Mouse (Mus musculus): ENCODE data around the gene Rnh1. TPM values are rescaled to one million over a fixed set of nuclear protein-coding genes. Genes with fewer than 3 reads are reported as not detected.

The Rnh1 gene
- polyA plus RNA-seq, 1 experiment from 2014 or later: 49.5 TPM

DNA sequence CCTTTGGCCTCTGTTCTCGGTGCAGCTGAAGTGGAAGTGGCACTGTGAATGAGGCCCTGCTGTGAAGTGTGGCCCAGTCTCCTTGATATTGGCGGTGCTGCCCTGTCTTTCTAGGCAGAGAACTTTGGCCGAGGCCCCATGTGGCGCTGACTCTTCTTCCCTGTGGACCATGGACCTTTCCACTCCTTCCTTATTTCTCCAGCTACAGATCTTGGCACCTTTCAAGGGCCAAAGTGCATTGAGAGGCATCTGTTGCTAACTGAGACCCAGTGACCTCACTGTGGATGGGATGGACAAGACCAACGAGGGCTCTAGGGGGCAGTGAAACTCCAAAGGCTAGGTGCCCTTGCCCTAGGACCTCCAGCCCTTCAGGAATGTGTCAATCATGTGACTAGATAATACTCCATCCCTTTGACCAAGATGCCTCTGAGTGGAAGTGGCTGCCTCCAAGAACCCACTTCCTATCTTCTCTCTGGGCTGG, 51.6 kb downstream of the Rnh1 start:
- Histone ChIP-seq H3K9ac (no peak overlapping the region), H3K4me1 (replicated peaks) (peaks cover 6% of the 10 kb centered on the region; the same call in 1 of the 2 replicates), H3K36me3 (no peaks in the 10 kb centered on the region), H3K27me3 (peaks cover 9% of the 10 kb centered on the region), H3K4me3 (no peak overlapping the region), H3K9me3 (no peaks in the 10 kb centered on the region), H3K27ac (replicated peaks) (no peak overlapping the region), H3K4me2 (no peak overlapping the region)
- WGBS: 73% methylated on average over 5 of the region's 5 CpGs
- no peak for ATAC-seq (ENCODE audit: low FRiP score, low read depth)

DNA sequence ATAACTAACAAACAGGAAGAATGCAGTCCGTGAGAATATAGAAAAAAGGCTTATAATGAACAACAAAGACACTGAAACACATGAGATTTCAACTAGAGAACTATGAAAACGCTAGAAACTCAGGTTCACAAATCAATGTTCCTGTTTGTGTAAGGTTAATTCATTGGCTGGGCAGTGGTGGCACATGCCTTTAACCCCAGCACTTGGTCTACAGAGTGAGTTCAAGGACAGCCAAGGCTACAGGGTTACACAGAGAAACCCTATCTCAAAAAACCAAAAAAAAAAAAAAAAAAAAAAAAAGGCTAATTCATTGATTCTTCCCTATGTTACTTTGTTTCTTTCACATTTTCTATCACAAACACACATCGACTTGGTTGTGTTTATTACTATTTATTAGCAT, 52.1 kb downstream of the Rnh1 start:
- Histone ChIP-seq H3K36me3 (no peaks in the 10 kb centered on the region), H3K27me3 (peaks cover 9% of the 10 kb centered on the region), H3K27ac (replicated peaks) (no peak overlapping the region), H3K4me3 (no peak overlapping the region), H3K9ac (no peak overlapping the region), H3K4me2 (no peak overlapping the region), H3K4me1 (replicated peaks) (peaks cover 6% of the 10 kb centered on the region; the same call in 1 of the 2 replicates), H3K9me3 (no peaks in the 10 kb centered on the region)
- no peak for ATAC-seq (ENCODE audit: low FRiP score, low read depth)
- WGBS: 82% methylated on average over 3 of the region's 3 CpGs

DNA sequence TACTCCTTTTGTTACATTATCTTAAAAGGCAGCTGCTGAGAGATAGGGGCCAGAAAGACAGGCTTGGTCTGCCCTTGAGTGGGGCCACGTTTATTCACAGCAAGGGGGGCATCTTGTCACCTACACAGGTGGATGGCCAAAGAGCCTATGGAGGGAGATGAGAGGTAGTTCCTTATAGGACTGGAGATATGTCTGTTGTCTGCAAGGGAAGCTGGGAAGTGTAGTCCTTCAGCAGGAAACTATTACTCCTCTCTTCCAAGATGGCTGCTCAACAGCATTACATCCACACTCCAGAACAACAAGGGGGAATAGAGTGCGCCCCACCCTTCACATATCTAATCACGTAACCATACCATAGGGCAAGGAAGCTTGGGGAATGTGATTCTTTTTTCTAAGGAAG, 53.2 kb downstream of the Rnh1 start:
- Histone ChIP-seq H3K27me3 (peaks cover 9% of the 10 kb centered on the region), H3K36me3 (no peaks in the 10 kb centered on the region), H3K4me1 (replicated peaks) (peaks cover 6% of the 10 kb centered on the region; the same call in 1 of the 2 replicates), H3K9me3 (no peaks in the 10 kb centered on the region), H3K9ac (no peak overlapping the region), H3K4me2 (no peak overlapping the region), H3K27ac (replicated peaks) (no peak overlapping the region), H3K4me3 (no peak overlapping the region)
- WGBS: 74% methylated on average over 3 of the region's 3 CpGs
- no peak for ATAC-seq (ENCODE audit: low FRiP score, low read depth)

DNA sequence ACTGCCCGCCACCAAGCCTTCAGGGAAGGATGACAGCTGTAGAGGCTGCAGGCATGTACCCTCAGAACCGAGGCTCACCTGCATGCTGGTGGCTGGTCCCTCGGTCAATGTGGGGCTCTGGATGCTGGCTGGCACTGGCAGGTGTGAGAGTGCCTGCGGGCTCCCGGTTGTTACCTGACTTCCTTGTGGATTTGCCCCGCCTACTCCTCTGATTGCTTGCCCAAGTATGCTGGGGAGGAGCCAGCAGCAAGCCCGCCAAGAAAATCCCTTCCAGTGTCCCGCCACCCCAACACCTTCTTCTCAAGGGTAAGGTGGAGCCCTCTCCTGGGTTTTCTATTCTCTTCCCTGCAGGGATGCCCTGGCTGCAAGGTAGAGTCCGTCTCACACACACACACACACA, 55.0 kb downstream of the Rnh1 start, which contains the start of gene Ano9:
Gene Ano9, minus strand, starts transcription at position 171 of the 400 bp plus-strand sequence.
- Histone ChIP-seq H3K9me3 (no peaks in the 10 kb centered on the region), H3K4me3 (no peak within 1 kb of the TSS)
- WGBS: 11% methylated on average over 9 of the region's 9 CpGs

DNA sequence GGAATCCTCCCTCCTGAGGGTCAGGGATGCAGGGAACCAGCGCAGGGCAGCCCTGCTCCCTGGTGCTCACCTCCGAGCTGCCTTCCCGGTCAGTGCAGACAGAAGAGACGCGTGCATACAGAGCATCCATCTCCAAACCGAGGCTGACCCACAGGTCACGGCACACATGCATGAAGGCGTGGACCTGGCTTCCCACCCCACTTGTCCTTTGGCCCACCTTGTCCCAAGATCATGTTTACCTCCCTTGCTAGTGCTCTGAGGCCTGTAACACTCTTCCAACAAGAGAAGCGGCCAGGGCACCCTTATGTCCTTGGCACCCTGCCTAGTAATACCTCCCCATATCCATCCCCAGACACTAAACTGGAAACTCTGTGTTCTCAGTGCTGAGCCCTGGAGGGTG, 56.8 kb downstream of the Rnh1 start:
- 92% methylated on average over 9 of the region's 9 CpGs for WGBS
- H3K36me3 ChIP-seq: no peaks in the 10 kb centered on the region

More for the DNA sequence above, 55.0 kb downstream of the Rnh1 start, which contains the start of gene Ano9:
- no peak for ATAC-seq (ENCODE audit: low FRiP score, low read depth)
- 0 out of 2 replicates have a peak within 1 kb of the TSS, but pooled peaks have one; percentile 11 for H3K4me2 ChIP-seq
- H3K27ac ChIP-seq (replicated peaks): no peak within 1 kb of the TSS
- H3K27me3 ChIP-seq: peaks cover 9% of the 10 kb centered on the region
- no peaks in the 10 kb centered on the region for H3K36me3 ChIP-seq
- no peaks in the 10 kb centered on the region for H3K4me1 ChIP-seq (replicated peaks)
- H3K9ac ChIP-seq: no peak within 1 kb of the TSS

More for the DNA sequence above, 56.8 kb downstream of the Rnh1 start:
- H3K4me1 ChIP-seq (replicated peaks): no peaks in the 10 kb centered on the region
- H3K27ac ChIP-seq (replicated peaks): no peak overlapping the region
- no peak overlapping the region for H3K9ac ChIP-seq
- no peak for ATAC-seq (ENCODE audit: low FRiP score, low read depth)
- H3K4me2 ChIP-seq: no peak overlapping the region
- peaks cover 9% of the 10 kb centered on the region for H3K27me3 ChIP-seq
- no peak overlapping the region for H3K4me3 ChIP-seq
- no peaks in the 10 kb centered on the region for H3K9me3 ChIP-seq

MicroRNAs encoded within 50 kb of the gene (microRNA counts, 519-probe panel; counts per million panel counts)
- microRNA mmu-miR-210: 3,082 counts per million, percentile 60 among the panel's probes with 10 or more counts

Small RNAs within 50 kb of the gene (microRNA-seq; reads per million reads assigned to microRNA genes)
- gene Mir210: 265 reads per million, percentile 64 among the genes with 10 or more reads in this experiment

Other genes with a start within 250 kb of the Rnh1 start
- 9.1 TPM in 2 replicates for gene Pgghg, start 231.5 kb downstream of the Rnh1 start, polyA plus RNA-seq (2015; fragmentation: Nextera tagmentation; extraction: Ambion mirVana)
- 0.75 and 0.82 TPM in 2 replicates for gene Ifitm5, start 222.6 kb downstream of the Rnh1 start, polyA plus RNA-seq (2015; fragmentation: Nextera tagmentation; extraction: Ambion mirVana)
- gene Gm45717, start 216.9 kb downstream of the Rnh1 start, polyA plus RNA-seq (2015; fragmentation: Nextera tagmentation; extraction: Ambion mirVana): not detected in 2 replicates
- gene Ifitm2, start 216.9 kb downstream of the Rnh1 start, polyA plus RNA-seq (2015; fragmentation: Nextera tagmentation; extraction: Ambion mirVana): 190 and 193 TPM in 2 replicates
- gene Ifitm1, start 205.6 kb downstream of the Rnh1 start, polyA plus RNA-seq (2015; fragmentation: Nextera tagmentation; extraction: Ambion mirVana): 16.6 and 19.9 TPM in 2 replicates
- 36.8 and 54.6 TPM in 2 replicates for gene Ifitm3, start 162.1 kb downstream of the Rnh1 start, polyA plus RNA-seq (2015; fragmentation: Nextera tagmentation; extraction: Ambion mirVana)
- 0.79 and 1.7 TPM in 2 replicates for gene Ifitm6, start 154.9 kb downstream of the Rnh1 start, polyA plus RNA-seq (2015; fragmentation: Nextera tagmentation; extraction: Ambion mirVana)
- gene Gm17387, start 143.7 kb downstream of the Rnh1 start, polyA plus RNA-seq (2015; fragmentation: Nextera tagmentation; extraction: Ambion mirVana): not detected in 2 replicates
- 45.6 and 57.3 TPM in 2 replicates for gene B4galnt4, start 111.8 kb downstream of the Rnh1 start, polyA plus RNA-seq (2015; fragmentation: Nextera tagmentation; extraction: Ambion mirVana)
- 0.25 and 0.29 TPM in 2 replicates for gene Pkp3, start 94.6 kb downstream of the Rnh1 start, polyA plus RNA-seq (2015; fragmentation: Nextera tagmentation; extraction: Ambion mirVana)
- gene Sigirr, start 72.3 kb downstream of the Rnh1 start, polyA plus RNA-seq (2015; fragmentation: Nextera tagmentation; extraction: Ambion mirVana): 3.2 and 3.3 TPM in 2 replicates
- 0.41 and 0.47 TPM in 2 replicates for gene Ano9, start 55.1 kb downstream of the Rnh1 start, polyA plus RNA-seq (2015; fragmentation: Nextera tagmentation; extraction: Ambion mirVana)
- gene Ptdss2, start 50.5 kb downstream of the Rnh1 start, polyA plus RNA-seq (2015; fragmentation: Nextera tagmentation; extraction: Ambion mirVana): 80.2 and 97.6 TPM in 2 replicates
- 182 and 186 TPM in 2 replicates for gene Hras, start 21.1 kb upstream of the Rnh1 start, polyA plus RNA-seq (2015; fragmentation: Nextera tagmentation; extraction: Ambion mirVana)
- 8.8 and 11.2 TPM in 2 replicates for gene Lrrc56, start 21.3 kb upstream of the Rnh1 start, polyA plus RNA-seq (2015; fragmentation: Nextera tagmentation; extraction: Ambion mirVana)
- gene Lmntd2, start 41.2 kb upstream of the Rnh1 start, polyA plus RNA-seq (2015; fragmentation: Nextera tagmentation; extraction: Ambion mirVana): 0.68 and 0.70 TPM in 2 replicates
- 24.5 and 25.7 TPM in 2 replicates for gene Rassf7, start 43.0 kb upstream of the Rnh1 start, polyA plus RNA-seq (2015; fragmentation: Nextera tagmentation; extraction: Ambion mirVana)
- gene Phrf1, start 55.9 kb upstream of the Rnh1 start, polyA plus RNA-seq (2015; fragmentation: Nextera tagmentation; extraction: Ambion mirVana): 66.1 and 71.7 TPM in 2 replicates
- gene Irf7, start 93.6 kb upstream of the Rnh1 start, polyA plus RNA-seq (2015; fragmentation: Nextera tagmentation; extraction: Ambion mirVana): 1.5 and 6.1 TPM in 2 replicates
- gene Cdhr5, start 103.9 kb upstream of the Rnh1 start, polyA plus RNA-seq (2015; fragmentation: Nextera tagmentation; extraction: Ambion mirVana): not detected in 2 replicates
- 2.8 and 4.1 TPM in 2 replicates for gene Sct, start 106.3 kb upstream of the Rnh1 start, polyA plus RNA-seq (2015; fragmentation: Nextera tagmentation; extraction: Ambion mirVana)
- gene Drd4, start 119.1 kb upstream of the Rnh1 start, polyA plus RNA-seq (2015; fragmentation: Nextera tagmentation; extraction: Ambion mirVana): 0.64 and 0.90 TPM in 2 replicates
- 169 and 205 TPM in 2 replicates for gene Deaf1, start 154.8 kb upstream of the Rnh1 start, polyA plus RNA-seq (2015; fragmentation: Nextera tagmentation; extraction: Ambion mirVana)
- 54.7 and 58.8 TPM in 2 replicates for gene Tmem80, start 154.9 kb upstream of the Rnh1 start, polyA plus RNA-seq (2015; fragmentation: Nextera tagmentation; extraction: Ambion mirVana)
- 1.00 and 1.2 TPM in 2 replicates for gene Eps8l2, start 166.0 kb upstream of the Rnh1 start, polyA plus RNA-seq (2015; fragmentation: Nextera tagmentation; extraction: Ambion mirVana)
- 286 and 298 TPM in 2 replicates for gene Taldo1, start 219.3 kb upstream of the Rnh1 start, polyA plus RNA-seq (2015; fragmentation: Nextera tagmentation; extraction: Ambion mirVana)
- gene Gatd1, start 241.3 kb upstream of the Rnh1 start, polyA plus RNA-seq (2015; fragmentation: Nextera tagmentation; extraction: Ambion mirVana): 52.5 and 53.3 TPM in 2 replicates